Comparison of ENCODE assay signal across 8 mouse cellular contexts in the genomic region with DNA sequence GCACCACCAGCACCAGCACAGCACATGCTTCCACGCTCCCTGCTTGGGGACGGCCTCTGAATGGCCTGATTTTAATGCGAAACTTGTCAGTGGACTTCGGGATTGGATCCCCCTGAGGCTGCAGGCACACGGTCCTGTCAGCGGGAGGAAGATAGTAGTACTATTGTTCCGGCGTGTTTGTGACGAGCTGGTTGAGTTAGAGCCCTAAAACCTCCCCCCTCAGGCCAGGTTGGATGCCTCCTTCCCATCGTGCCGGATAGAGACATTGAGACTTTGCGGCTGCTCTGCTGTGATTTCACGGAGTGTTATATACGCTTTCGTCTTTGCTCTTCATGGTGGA. TPM values are rescaled to one million over a fixed set of nuclear protein-coding genes. Genes with fewer than 3 reads are reported as not detected.
A peak's percentile ranks its signal among the peaks of the same experiment; 100 is the strongest.
DNase-seq lines count a peak whose midpoint lies in the region; ATAC-seq and TF ChIP-seq lines count a peak whose summit lies in the region.

No protein-coding gene starts in this region.

- H3K4me3 ChIP-seq in lung, embryonic 16.5 days (ENCODE audit: low read length): peak overlapping the region; percentile 95
- peak overlapping the region; percentile 67 for H3K4me3 ChIP-seq in bone marrow, adult 2 months (replicated peaks; ENCODE audit: control insufficient read depth, low read depth, low read length)
- H3K4me3 ChIP-seq in embryonic fibroblast, embryonic 13.5 days (ENCODE audit: insufficient read depth, low read length): peak overlapping the region; percentile 52
- H3K4me3 ChIP-seq in hindbrain, embryonic 15.5 days: peak overlapping the region; percentile 86
- peak overlapping the region; percentile 58 to 62 for H3K4me3 ChIP-seq in liver, embryonic 14.5 days (ENCODE audit: insufficient read depth in 1 of 2, low read depth in 2 of 2, low read length in 2 of 2)
- H3K4me3 ChIP-seq in stomach, embryonic 14.5 days (ENCODE audit: low read depth, low read length): peak overlapping the region; percentile 72

- 2% methylated on average over 15 of the region's 15 CpGs for WGBS in lung, embryonic 16.5 days
- WGBS in bone marrow, adult 2 months: 21% methylated on average over 15 of the region's 15 CpGs
- under 1% methylated on average over 15 of the region's 15 CpGs for WGBS in hindbrain, embryonic 15.5 days
- 9% methylated on average over 15 of the region's 15 CpGs for WGBS in liver, embryonic 14.5 days (ENCODE audit: insufficient replicate concordance)
- WGBS in stomach, embryonic 14.5 days: 3% methylated on average over 15 of the region's 15 CpGs

- H3K27me3 ChIP-seq in lung, embryonic 16.5 days (ENCODE audit: control insufficient read depth, insufficient read depth, low read depth, low read length): no peaks in the 10 kb centered on the region
- H3K27me3 ChIP-seq in hindbrain, embryonic 15.5 days: no peaks in the 10 kb centered on the region
- H3K27me3 ChIP-seq in liver, embryonic 14.5 days (ENCODE audit: control insufficient read depth, insufficient read depth, low read length): peaks cover 13% of the 10 kb centered on the region
- no peaks in the 10 kb centered on the region for H3K27me3 ChIP-seq in stomach, embryonic 14.5 days (ENCODE audit: control insufficient read depth, insufficient read depth, low read length)

- H3K4me1 ChIP-seq in lung, embryonic 16.5 days (replicated peaks; ENCODE audit: control insufficient read depth, insufficient read depth, low read length): peaks cover 14% of the 10 kb centered on the region
- no peaks in the 10 kb centered on the region for H3K4me1 ChIP-seq in bone marrow, adult 2 months (ENCODE audit: control insufficient read depth, insufficient read depth, low read length)
- H3K4me1 ChIP-seq in embryonic fibroblast, embryonic 13.5 days (ENCODE audit: control insufficient read depth, insufficient read depth, low read length): peaks cover 7% of the 10 kb centered on the region; the same call in 1 of the 2 replicates
- peaks cover 39% of the 10 kb centered on the region for H3K4me1 ChIP-seq in hindbrain, embryonic 15.5 days (replicated peaks)
- no peaks in the 10 kb centered on the region for H3K4me1 ChIP-seq in liver, embryonic 14.5 days (replicated peaks; ENCODE audit: control insufficient read depth in 2 of 2, insufficient read depth in 2 of 2, low read length in 1 of 2)
- H3K4me1 ChIP-seq in stomach, embryonic 14.5 days (ENCODE audit: control insufficient read depth, insufficient read depth, low read length): peaks cover 11% of the 10 kb centered on the region; the same call in 1 of the 2 replicates

- no peak for TF ChIP-seq CTCF in bone marrow, adult 2 months (IDR thresholded peaks at IDR 0.05; ENCODE audit: control insufficient read depth, insufficient read depth, low read length)
- peak; percentile 27; the same call in 1 of the 2 replicates for TF ChIP-seq CTCF in embryonic fibroblast, embryonic 13.5 days (IDR thresholded peaks at IDR 0.05; ENCODE audit: borderline replicate concordance, insufficient read depth, low read length)
- no peak for TF ChIP-seq CTCF in liver, embryonic 14.5 days (IDR thresholded peaks at IDR 0.05; ENCODE audit: low read depth)

- TF ChIP-seq EP300 in liver, embryonic 14.5 days (IDR thresholded peaks at IDR 0.05; ENCODE audit: low read depth): no peak

- no peak for ATAC-seq in lung, embryonic 16.5 days (ENCODE audit: low read depth)
- no peak; the same call in 1 of the 2 replicates for ATAC-seq in hindbrain, embryonic 15.5 days (ENCODE audit: low FRiP score, low read depth)
- no peak for ATAC-seq in liver, embryonic 14.5 days (ENCODE audit: insufficient read depth)
- peak; percentile 3; the same call in 1 of the 2 replicates for ATAC-seq in stomach, embryonic 14.5 days (ENCODE audit: insufficient number of reproducible peaks, insufficient read depth, low FRiP score, low read depth)

- H3K9ac ChIP-seq in lung, embryonic 16.5 days (ENCODE audit: low read length): peak overlapping the region; percentile 96
- H3K9ac ChIP-seq in hindbrain, embryonic 15.5 days: peak overlapping the region; percentile 85
- H3K9ac ChIP-seq in liver, embryonic 14.5 days (replicated peaks): no peak overlapping the region
- peak overlapping the region; percentile 83 for H3K9ac ChIP-seq in stomach, embryonic 14.5 days (replicated peaks; ENCODE audit: low read depth, low read length)

- H3K4me2 ChIP-seq in lung, embryonic 16.5 days (ENCODE audit: low read depth, low read length): peak overlapping the region; percentile 78
- H3K4me2 ChIP-seq in hindbrain, embryonic 15.5 days: peak overlapping the region; percentile 65
- peak overlapping the region; percentile 73 for H3K4me2 ChIP-seq in liver, embryonic 14.5 days (ENCODE audit: low read depth)
- peak overlapping the region; percentile 70 for H3K4me2 ChIP-seq in stomach, embryonic 14.5 days (replicated peaks; ENCODE audit: low read depth, low read length)

- no peak for TF ChIP-seq POLR2A in bone marrow, adult 2 months (IDR thresholded peaks at IDR 0.05; ENCODE audit: borderline replicate concordance, control insufficient read depth, low read depth, low read length)
- TF ChIP-seq POLR2A in embryonic fibroblast, embryonic 13.5 days (IDR thresholded peaks at IDR 0.05; ENCODE audit: low read depth, low read length): no peak

- no peaks in the 10 kb centered on the region for H3K9me3 ChIP-seq in lung, embryonic 16.5 days (ENCODE audit: control insufficient read depth, low read length)
- H3K9me3 ChIP-seq in hindbrain, embryonic 15.5 days: no peaks in the 10 kb centered on the region
- H3K9me3 ChIP-seq in liver, embryonic 14.5 days (ENCODE audit: control insufficient read depth, low read length): no peaks in the 10 kb centered on the region
- H3K9me3 ChIP-seq in stomach, embryonic 14.5 days (ENCODE audit: control insufficient read depth, low read depth, low read length): no peaks in the 10 kb centered on the region

- H3K27ac ChIP-seq in lung, embryonic 16.5 days (ENCODE audit: low read length): no peak overlapping the region
- H3K27ac ChIP-seq in bone marrow, adult 2 months (ENCODE audit: control insufficient read depth, insufficient read depth, low read depth, low read length, poor library complexity): no peak overlapping the region
- no peak overlapping the region for H3K27ac ChIP-seq in embryonic fibroblast, embryonic 13.5 days (ENCODE audit: insufficient read depth, low read length)
- H3K27ac ChIP-seq in hindbrain, embryonic 15.5 days (replicated peaks): peak overlapping the region; percentile 97
- H3K27ac ChIP-seq in liver, embryonic 14.5 days: no peak overlapping the region
- H3K27ac ChIP-seq in stomach, embryonic 14.5 days (ENCODE audit: low read length): no peak overlapping the region; the same call in 1 of the 2 replicates

- no peaks in the 10 kb centered on the region for H3K36me3 ChIP-seq in lung, embryonic 16.5 days (ENCODE audit: control insufficient read depth, insufficient read depth, low read length)
- H3K36me3 ChIP-seq in hindbrain, embryonic 15.5 days: no peaks in the 10 kb centered on the region
- no peaks in the 10 kb centered on the region for H3K36me3 ChIP-seq in liver, embryonic 14.5 days (replicated peaks; ENCODE audit: control insufficient read depth, insufficient read depth, low read depth)
- no peaks in the 10 kb centered on the region for H3K36me3 ChIP-seq in stomach, embryonic 14.5 days (ENCODE audit: control insufficient read depth, insufficient read depth, low read length)

- no peak for DNase-seq in lung, postnatal 14 days
- DNase-seq in liver, embryonic 14.5 days (ENCODE audit: low read depth in 3 of 3, low spot score in 3 of 3): no peak
- no peak for DNase-seq in left cerebral cortex, adult 9 months (ENCODE audit: low spot score in 2 of 2)

RNA-seq across cellular contexts. Expression of a gene that starts 1.3 kb away (rescaled TPM):
- 4.3 and 4.6 TPM in 2 replicates for polyA plus RNA-seq in lung, embryonic 16.5 days (2015; fragmentation: Nextera tagmentation; extraction: Ambion mirVana)
- 0.99 and 1.2 TPM in 2 replicates for polyA plus RNA-seq in bone marrow, adult 2 months (2011; ENCODE audit: insufficient read depth, insufficient read length, low replicate concordance, missing spikeins)
- 15.2 and 17.9 TPM in 2 replicates for polyA plus RNA-seq in embryonic fibroblast, embryonic 13.5 days (2011; ENCODE audit: insufficient read length, low read depth, missing spikeins)
- polyA plus RNA-seq in hindbrain, embryonic 15.5 days (2015; fragmentation: Nextera tagmentation; extraction: Ambion mirVana): 13.9 and 14.1 TPM in 2 replicates
- polyA plus RNA-seq in liver, embryonic 14.5 days (2012; rRNA removed): 0.53 and 0.55 TPM in 2 replicates
- 0.46 and 0.66 TPM in 2 replicates for polyA plus RNA-seq in liver, embryonic 14.5 days (2014; fragmentation: Nextera tagmentation; extraction: Ambion mirVana)
- 9.9 and 10.4 TPM in 2 replicates for polyA plus RNA-seq in stomach, embryonic 14.5 days (2014; fragmentation: Nextera tagmentation; extraction: Ambion mirVana)
